Mouse (Mus musculus) fibroblast of lung, adult 2 months (primary cell): ENCODE results near the gene Col25a1.

Experiments used
- DNase-seq: peaks from one replicate; pipeline ENCODE4 v3.0.0-alpha.2; 2011; ENCODE audit warnings: low read depth

Gene Col25a1

GRCm38 (mm10) chr3:130131201-130131600 lies at the start of gene Col25a1:
TSS of gene Col25a1 (plus strand) at chr3:130131501.
- no peak for DNase-seq

GRCm38 (mm10) chr3:130083312-130083711 lies 48.0 kb upstream of the Col25a1 start:
- no peak for DNase-seq

- DNase-seq: peak; percentile 81
Observed at GRCm38 (mm10) chr3:130086372-130087080, 44.8 kb upstream of the Col25a1 start.

GRCm38 (mm10) chr3:130087466-130087865 lies 43.8 kb upstream of the Col25a1 start:
- no peak for DNase-seq

- DNase-seq: no peak
Observed at GRCm38 (mm10) chr3:130088654-130089053, 42.6 kb upstream of the Col25a1 start.

GRCm38 (mm10) chr3:130090460-130090859 lies 40.8 kb upstream of the Col25a1 start:
- DNase-seq: no peak

GRCm38 (mm10) chr3:130094125-130094704 lies 37.1 kb upstream of the Col25a1 start:
- no peak for DNase-seq

GRCm38 (mm10) chr3:130095160-130095781 lies 36.0 kb upstream of the Col25a1 start:
- DNase-seq: no peak

- no peak for DNase-seq
Observed at GRCm38 (mm10) chr3:130103486-130103885, 27.8 kb upstream of the Col25a1 start.

- DNase-seq: no peak
Observed at GRCm38 (mm10) chr3:130104471-130104870, 26.8 kb upstream of the Col25a1 start.

GRCm38 (mm10) chr3:130116886-130117285 lies 14.4 kb upstream of the Col25a1 start:
- DNase-seq: no peak

GRCm38 (mm10) chr3:130127840-130128239 lies 3.5 kb upstream of the Col25a1 start:
- DNase-seq: no peak

- no peak for DNase-seq
Observed at GRCm38 (mm10) chr3:130128564-130128963, 2.7 kb upstream of the Col25a1 start.

GRCm38 (mm10) chr3:130129635-130130206 lies 1.6 kb upstream of the Col25a1 start:
- no peak for DNase-seq

GRCm38 (mm10) chr3:130137204-130137603 lies 5.9 kb downstream of the Col25a1 start:
- DNase-seq: no peak

- DNase-seq: no peak
Observed at GRCm38 (mm10) chr3:130137640-130138039, 6.3 kb downstream of the Col25a1 start.

- no peak for DNase-seq
Observed at GRCm38 (mm10) chr3:130145874-130146273, 14.6 kb downstream of the Col25a1 start.

GRCm38 (mm10) chr3:130147827-130148226 lies 16.5 kb downstream of the Col25a1 start:
- DNase-seq: no peak

- DNase-seq: no peak
Observed at GRCm38 (mm10) chr3:130149180-130149579, 17.9 kb downstream of the Col25a1 start.

- no peak for DNase-seq
Observed at GRCm38 (mm10) chr3:130153117-130153516, 21.8 kb downstream of the Col25a1 start.

GRCm38 (mm10) chr3:130157551-130157950 lies 26.2 kb downstream of the Col25a1 start:
- no peak for DNase-seq

GRCm38 (mm10) chr3:130159906-130160305 lies 28.6 kb downstream of the Col25a1 start:
- no peak for DNase-seq

GRCm38 (mm10) chr3:130160902-130161301 lies 29.6 kb downstream of the Col25a1 start:
- no peak for DNase-seq
